Mouse (Mus musculus) small intestine, adult 2 months (tissue): ENCODE measurements around the gene Neurl3. TPM values are rescaled to one million over a fixed set of nuclear protein-coding genes. Genes with fewer than 3 reads are reported as not detected.

Source experiments
- H3K27ac ChIP-seq: fragments of 200-500 bp; 2 replicates; pipeline ENCODE4 v1.5.1; 2012; ENCODE audit warnings: low read depth, low read length, control low read depth, inconsistent platforms; ENCODE audit not compliant: insufficient read depth
- H3K27me3 ChIP-seq: fragments of 200-500 bp; 2 replicates; pipeline ENCODE4 v1.6.1; 2012; ENCODE audit warnings: mild to moderate bottlenecking, moderate library complexity, low read length, inconsistent platforms; ENCODE audit not compliant: control insufficient read depth, insufficient read depth
- H3K36me3 ChIP-seq: fragments of 200-500 bp; 2 replicates; pipeline ENCODE4 v1.6.1; 2012; ENCODE audit warnings: mild to moderate bottlenecking, low read length, control low read depth, inconsistent platforms; ENCODE audit not compliant: control insufficient read depth, insufficient read depth
- H3K4me1 ChIP-seq: fragments of 200-500 bp; 2 replicates; pipeline ENCODE4 v1.6.1; 2012; ENCODE audit warnings: low read length, inconsistent platforms, mixed read lengths; ENCODE audit not compliant: control insufficient read depth, insufficient read depth, insufficient read length
- H3K4me3 ChIP-seq: fragments of 200-500 bp; 2 replicates; pipeline ENCODE4 v1.5.1; 2012; ENCODE audit warnings: low read depth, mild to moderate bottlenecking, control low read depth, inconsistent platforms, low read length, moderate library complexity
- CTCF ChIP-seq: fragments of 200-500 bp; IDR thresholded peaks from 2 replicates; pipeline ENCODE4 v1.5.1; 2012; ENCODE audit warnings: low read depth, mild to moderate bottlenecking, control low read depth, inconsistent platforms, low read length, moderate library complexity, mixed read lengths; ENCODE audit not compliant: insufficient replicate concordance, insufficient read length; ENCODE audit errors: extremely low read depth
- POLR2A ChIP-seq: fragments of 200-500 bp; IDR thresholded peaks from 2 replicates; pipeline ENCODE4 v1.6.1; 2012; ENCODE audit warnings: low read depth, mild to moderate bottlenecking, control low read depth, inconsistent platforms, low read length, moderate library complexity
- WGBS: fragments of 180-500 bp; shearing (Covaris S2); methylation state at CpG from one replicate; pipeline ENCODE4 v1.1.7; 2018; 5-methylcytosine and 5-hydroxymethylcytosine counted together
- polyA plus RNA-seq: library from polyadenylated mRNA; depleted of rRNA; stranded (reverse); fragments of >200 nt; gene quantifications from 2 replicates; pipeline ENCODE4 v1.2.3, GENCODE M21; 2012; rRNA removed

Gene Neurl3
- polyA plus RNA-seq, 1 experiment: 170 TPM

- H3K36me3 ChIP-seq: peaks cover 11% of the 10 kb centered on the region
- no peak overlapping the region for H3K4me3 ChIP-seq
- WGBS: 84% methylated on average over 10 of the region's 10 CpGs
- no peak overlapping the region for H3K27ac ChIP-seq
- no peaks in the 10 kb centered on the region for H3K27me3 ChIP-seq
- no peak for TF ChIP-seq POLR2A
- TF ChIP-seq CTCF: no peak
- H3K4me1 ChIP-seq: peaks cover 4% of the 10 kb centered on the region; the same call in 1 of the 2 replicates
Observed at GRCm38 (mm10) chr1:36239396-36239795, 35.1 kb downstream of the Neurl3 start.

GRCm38 (mm10) chr1:36235855-36236254 lies 38.6 kb downstream of the Neurl3 start:
- peaks cover 32% of the 10 kb centered on the region for H3K36me3 ChIP-seq
- peaks cover 4% of the 10 kb centered on the region; the same call in 1 of the 2 replicates for H3K4me1 ChIP-seq
- no peaks in the 10 kb centered on the region for H3K27me3 ChIP-seq
- TF ChIP-seq POLR2A (no peak), CTCF (no peak)
- no peak overlapping the region for H3K27ac ChIP-seq
- 55% methylated on average over 2 of the region's 2 CpGs for WGBS
- H3K4me3 ChIP-seq: no peak overlapping the region

GRCm38 (mm10) chr1:36235057-36235639 lies 39.3 kb downstream of the Neurl3 start:
- Histone ChIP-seq H3K36me3 (peaks cover 36% of the 10 kb centered on the region), H3K4me3 (no peak overlapping the region), H3K4me1 (peaks cover 4% of the 10 kb centered on the region; the same call in 1 of the 2 replicates), H3K27me3 (no peaks in the 10 kb centered on the region), H3K27ac (no peak overlapping the region)
- TF ChIP-seq CTCF (no peak), POLR2A (no peak)
- WGBS: 62% methylated on average over 9 of the region's 9 CpGs

GRCm38 (mm10) chr1:36233218-36233617 lies 41.3 kb downstream of the Neurl3 start:
- WGBS: 82% methylated on average over 6 of the region's 6 CpGs
- Histone ChIP-seq H3K4me1 (peaks cover 4% of the 10 kb centered on the region; the same call in 1 of the 2 replicates), H3K27me3 (no peaks in the 10 kb centered on the region), H3K4me3 (no peak overlapping the region), H3K36me3 (peaks cover 50% of the 10 kb centered on the region), H3K27ac (no peak overlapping the region)
- TF ChIP-seq POLR2A (no peak), CTCF (no peak)

- H3K27me3 ChIP-seq: no peaks in the 10 kb centered on the region
- peaks cover 2% of the 10 kb centered on the region; the same call in 1 of the 2 replicates for H3K4me1 ChIP-seq
- H3K36me3 ChIP-seq: peaks cover 54% of the 10 kb centered on the region
- no peak for TF ChIP-seq POLR2A
- no peak for TF ChIP-seq CTCF
- 82% methylated on average over 7 of the region's 7 CpGs for WGBS
- H3K27ac ChIP-seq: no peak overlapping the region
- H3K4me3 ChIP-seq: no peak overlapping the region
Observed at GRCm38 (mm10) chr1:36230919-36231705, 43.4 kb downstream of the Neurl3 start.

- 84% methylated on average over 9 of the region's 9 CpGs for WGBS
- H3K27ac ChIP-seq: no peak overlapping the region
- TF ChIP-seq POLR2A (no peak), CTCF (no peak)
- no peaks in the 10 kb centered on the region for H3K4me1 ChIP-seq
- no peak overlapping the region for H3K4me3 ChIP-seq
- peaks cover 57% of the 10 kb centered on the region for H3K36me3 ChIP-seq
- no peaks in the 10 kb centered on the region for H3K27me3 ChIP-seq
Observed at GRCm38 (mm10) chr1:36228461-36228860, 46.0 kb downstream of the Neurl3 start.

- Histone ChIP-seq H3K27me3 (no peaks in the 10 kb centered on the region), H3K4me3 (no peak overlapping the region), H3K36me3 (peaks cover 51% of the 10 kb centered on the region), H3K4me1 (no peaks in the 10 kb centered on the region), H3K27ac (no peak overlapping the region)
- TF ChIP-seq POLR2A (no peak), CTCF (no peak)
- 81% methylated on average over 3 of the region's 3 CpGs for WGBS
Observed at GRCm38 (mm10) chr1:36224648-36225047, 49.8 kb downstream of the Neurl3 start.

Other genes with a start within 250 kb of the Neurl3 start
- 33.9 and 53.7 TPM in 2 replicates for gene Hs6st1, start 206.3 kb downstream of the Neurl3 start, polyA plus RNA-seq
- gene Uggt1, start 30.0 kb downstream of the Neurl3 start, polyA plus RNA-seq: 6.2 and 11.7 TPM in 2 replicates
- 4.0 and 11.1 TPM in 2 replicates for gene Arid5a, start 33.1 kb upstream of the Neurl3 start, polyA plus RNA-seq
- gene Kansl3, start 94.5 kb upstream of the Neurl3 start, polyA plus RNA-seq: 18.5 and 40.8 TPM in 2 replicates
- not detected in 2 replicates for gene Fer1l5, start 97.6 kb upstream of the Neurl3 start, polyA plus RNA-seq
- 3.9 and 5.5 TPM in 2 replicates for gene Lman2l, start 170.6 kb upstream of the Neurl3 start, polyA plus RNA-seq
- gene Cnnm4, start 196.9 kb upstream of the Neurl3 start, polyA plus RNA-seq: 29.1 and 107 TPM in 2 replicates
- 7.1 and 13.0 TPM in 2 replicates for gene Cnnm3, start 237.2 kb upstream of the Neurl3 start, polyA plus RNA-seq